Mouse (Mus musculus) hindbrain, embryonic 16.5 days (tissue): Measurements from ENCODE around the gene Vmn1r231. TPM values are rescaled to one million over a fixed set of nuclear protein-coding genes. Genes with fewer than 3 reads are reported as not detected.

Source experiments
- polyA plus RNA-seq: library from polyadenylated mRNA; unstranded; fragments of >200 nt; fragmentation: Nextera tagmentation; extraction: Ambion mirVana; gene quantifications from 2 replicates; pipeline ENCODE4 v1.2.1, GENCODE M21; 2015

Gene Vmn1r231
- polyA plus RNA-seq, 1 experiment from 2014 or later: not detected

Other genes starting within 250 kb of the Vmn1r231 start
- gene Vmn1r226, start 222.2 kb downstream of the Vmn1r231 start, polyA plus RNA-seq: not detected in 2 replicates
- not detected in 2 replicates for gene Vmn1r227, start 175.2 kb downstream of the Vmn1r231 start, polyA plus RNA-seq
- not detected in 2 replicates for gene Vmn1r228, start 118.9 kb downstream of the Vmn1r231 start, polyA plus RNA-seq
- not detected in 2 replicates for gene Vmn1r229, start 93.5 kb downstream of the Vmn1r231 start, polyA plus RNA-seq
- not detected in 2 replicates for gene Vmn1r230, start 64.6 kb downstream of the Vmn1r231 start, polyA plus RNA-seq
- gene Vmn1r232, start 14.6 kb upstream of the Vmn1r231 start, polyA plus RNA-seq: not detected in 2 replicates
- gene Ppp2r1a, start 40.2 kb upstream of the Vmn1r231 start, polyA plus RNA-seq: 855 and 880 TPM in 2 replicates
- gene Vmn1r233, start 91.4 kb upstream of the Vmn1r231 start, polyA plus RNA-seq: not detected in 2 replicates
- gene Zfp160, start 103.8 kb upstream of the Vmn1r231 start, polyA plus RNA-seq: 13.7 and 15.4 TPM in 2 replicates